Comparison of ENCODE assay signal across 22 mouse cellular contexts in the genomic region with DNA sequence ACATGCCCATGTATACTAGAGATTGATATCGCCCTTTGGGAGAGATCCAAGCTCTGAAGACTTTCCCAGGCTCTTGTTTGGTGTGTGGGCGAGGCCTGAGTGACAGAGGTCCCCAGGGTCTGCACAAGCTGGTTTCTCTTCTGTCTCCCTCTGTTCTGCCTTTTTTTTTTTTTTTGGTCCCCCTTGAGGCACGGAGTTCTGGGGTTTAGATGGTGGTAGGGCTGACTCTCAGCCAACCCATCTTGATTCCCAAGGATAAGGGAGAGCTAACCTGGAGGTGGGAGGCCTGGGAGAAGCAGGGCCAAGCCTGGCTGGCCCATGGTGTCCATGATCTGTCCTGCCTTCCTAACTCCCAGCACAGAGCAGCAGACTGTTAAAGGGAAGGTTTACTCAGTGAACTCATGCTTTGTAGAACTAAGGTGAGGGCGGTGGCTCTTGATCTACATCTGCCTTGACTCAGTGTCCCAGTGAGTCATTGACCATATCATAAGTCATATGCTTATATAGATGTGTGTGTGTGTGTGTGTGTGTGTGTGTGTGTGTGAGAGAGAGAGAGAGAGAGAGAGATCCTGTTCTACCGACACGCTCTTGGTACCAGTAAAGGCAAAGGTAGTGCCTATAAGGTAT. TPM values are rescaled to one million over a fixed set of nuclear protein-coding genes. Genes with fewer than 3 reads are reported as not detected.
DNase-seq lines count a peak whose midpoint lies in the region; ATAC-seq lines count a peak whose summit lies in the region.
"Had no signal": no experiment of that assay in that cellular context is flagged by ENCODE, and none has a peak within 500 bp of the region (broad histone marks: within the 10 kb centered on the region; RNA-seq: fewer than 3 reads in every experiment).

No protein-coding gene starts in this region.

- no peak overlapping the region for H3K4me2 ChIP-seq in intestine, embryonic 16.5 days (ENCODE audit: low read depth, low read length)
- no peak overlapping the region for H3K4me2 ChIP-seq in intestine, embryonic 15.5 days (replicated peaks)
- H3K4me2 ChIP-seq in stomach, embryonic 16.5 days (ENCODE audit: low read depth, low read length) = no peak overlapping the region
- H3K4me2 ChIP-seq: embryonic facial prominence, embryonic 12.5 days; hindbrain, embryonic 12.5 days; midbrain, embryonic 13.5 days; neural tube, embryonic 15.5 days had no signal

- H3K4me1 ChIP-seq in intestine, embryonic 16.5 days (ENCODE audit: control insufficient read depth, insufficient read depth, low read length) = peaks cover 38% of the 10 kb centered on the region
- peaks cover 35% of the 10 kb centered on the region for H3K4me1 ChIP-seq in intestine, embryonic 15.5 days (replicated peaks)
- peaks cover 36% of the 10 kb centered on the region for H3K4me1 ChIP-seq in embryonic facial prominence, embryonic 10.5 days
- H3K4me1 ChIP-seq in stomach, embryonic 16.5 days (ENCODE audit: control insufficient read depth, insufficient read depth, low read length) = peaks cover 6% of the 10 kb centered on the region; the same call in 1 of the 2 replicates
- H3K4me1 ChIP-seq: hindbrain, embryonic 12.5 days; midbrain, embryonic 13.5 days had no signal

- no peak overlapping the region for H3K9ac ChIP-seq in intestine, embryonic 16.5 days (ENCODE audit: low read depth, low read length)
- H3K9ac ChIP-seq in intestine, embryonic 15.5 days = no peak overlapping the region
- no peak overlapping the region for H3K9ac ChIP-seq in stomach, embryonic 16.5 days (ENCODE audit: low read length)
- H3K9ac ChIP-seq: embryonic facial prominence, embryonic 12.5 days; hindbrain, embryonic 12.5 days; liver, postnatal 0 days; midbrain, embryonic 13.5 days; neural tube, embryonic 15.5 days had no signal

- no peak for DNase-seq in embryonic facial prominence, embryonic 10.5 days (ENCODE audit: low spot score)
- peak; percentile 33 for DNase-seq in large intestine, adult 2 months (ENCODE audit: low read depth, low spot score)
- DNase-seq in embryo, embryonic 11 days = no peak
- no peak for DNase-seq in thymus, postnatal 10 days (ENCODE audit: low spot score in 2 of 2)
- DNase-seq: adrenal gland, postnatal 25 days; cerebellum, adult 18-20 months; gastrocnemius, postnatal 14 days; kidney, postnatal 36 days; liver, postnatal 0 days; lung, postnatal 10 days; spleen, adult 18-20 months; thymus, postnatal 14 days had no signal

- H3K27ac ChIP-seq in intestine, embryonic 16.5 days (ENCODE audit: low read length) = peak overlapping the region; percentile 38
- no peak overlapping the region for H3K27ac ChIP-seq in intestine, embryonic 15.5 days
- peak overlapping the region; percentile 71 for H3K27ac ChIP-seq in embryonic facial prominence, embryonic 10.5 days (replicated peaks)
- peak overlapping the region; percentile 55 for H3K27ac ChIP-seq in stomach, embryonic 16.5 days (ENCODE audit: low read length)
- H3K27ac ChIP-seq: embryonic facial prominence, embryonic 12.5 days; hindbrain, embryonic 12.5 days; midbrain, embryonic 13.5 days; neural tube, embryonic 15.5 days had no signal

- no peaks in the 10 kb centered on the region for H3K36me3 ChIP-seq in intestine, embryonic 16.5 days (ENCODE audit: control insufficient read depth, insufficient read depth, low read length)
- no peaks in the 10 kb centered on the region for H3K36me3 ChIP-seq in intestine, embryonic 15.5 days
- no peaks in the 10 kb centered on the region for H3K36me3 ChIP-seq in embryonic facial prominence, embryonic 10.5 days (replicated peaks)
- H3K36me3 ChIP-seq in stomach, embryonic 16.5 days (ENCODE audit: control insufficient read depth, insufficient read depth, low read length) = no peaks in the 10 kb centered on the region
- H3K36me3 ChIP-seq: embryonic facial prominence, embryonic 12.5 days; hindbrain, embryonic 12.5 days; midbrain, embryonic 13.5 days; neural tube, embryonic 15.5 days had no signal

- 75% methylated on average over 6 of the region's 6 CpGs for WGBS in intestine, embryonic 16.5 days
- WGBS in intestine, embryonic 15.5 days = 81% methylated on average over 6 of the region's 6 CpGs
- 86% methylated on average over 6 of the region's 6 CpGs for WGBS in embryonic facial prominence, embryonic 10.5 days
- 51% methylated on average over 6 of the region's 6 CpGs for WGBS in large intestine, adult 2 months
- 64% methylated on average over 6 of the region's 6 CpGs for WGBS in stomach, embryonic 16.5 days

- no peak overlapping the region for H3K4me3 ChIP-seq in intestine, embryonic 16.5 days (ENCODE audit: low read length)
- no peak overlapping the region for H3K4me3 ChIP-seq in intestine, embryonic 15.5 days (replicated peaks)
- H3K4me3 ChIP-seq in embryonic facial prominence, embryonic 10.5 days = no peak overlapping the region
- no peak overlapping the region for H3K4me3 ChIP-seq in stomach, embryonic 16.5 days (replicated peaks; ENCODE audit: low read length)
- H3K4me3 ChIP-seq: embryonic facial prominence, embryonic 12.5 days; hindbrain, embryonic 12.5 days; midbrain, embryonic 13.5 days; neural tube, embryonic 15.5 days had no signal

- H3K27me3 ChIP-seq in intestine, embryonic 16.5 days (replicated peaks; ENCODE audit: control insufficient read depth, insufficient read depth, low read length) = no peaks in the 10 kb centered on the region
- H3K27me3 ChIP-seq in intestine, embryonic 15.5 days (replicated peaks) = no peaks in the 10 kb centered on the region
- no peaks in the 10 kb centered on the region for H3K27me3 ChIP-seq in embryonic facial prominence, embryonic 10.5 days (replicated peaks; ENCODE audit: low read depth, poor library complexity, severe bottlenecking)
- H3K27me3 ChIP-seq in stomach, embryonic 16.5 days (ENCODE audit: control insufficient read depth, insufficient read depth, low read length) = no peaks in the 10 kb centered on the region
- H3K27me3 ChIP-seq: hindbrain, embryonic 12.5 days; midbrain, embryonic 13.5 days; neural tube, embryonic 15.5 days; Patski had no signal

- H3K9me3 ChIP-seq in intestine, embryonic 16.5 days (ENCODE audit: control insufficient read depth, low read length) = no peaks in the 10 kb centered on the region
- no peaks in the 10 kb centered on the region for H3K9me3 ChIP-seq in intestine, embryonic 15.5 days
- H3K9me3 ChIP-seq in embryonic facial prominence, embryonic 10.5 days = 0 out of 2 replicates have a peak, but pooled peaks cover 2% of the 10 kb centered on the region
- no peaks in the 10 kb centered on the region for H3K9me3 ChIP-seq in stomach, embryonic 16.5 days (replicated peaks; ENCODE audit: control insufficient read depth, low read length)
- H3K9me3 ChIP-seq: embryonic facial prominence, embryonic 12.5 days; hindbrain, embryonic 12.5 days; midbrain, embryonic 13.5 days; neural tube, embryonic 15.5 days had no signal

- no peak for ATAC-seq in intestine, embryonic 16.5 days
- ATAC-seq in intestine, embryonic 15.5 days = no peak
- peak; percentile 75; the same call in 1 of the 2 replicates for ATAC-seq in stomach, embryonic 16.5 days (ENCODE audit: insufficient read depth, low FRiP score)
- ATAC-seq: inflammation-experienced regulatory T-cells, adult 6 months; midbrain, embryonic 13.5 days had no signal

RNA-seq across cellular contexts. Expression of a gene that starts 32.7 kb away (rescaled TPM):
- polyA plus RNA-seq in intestine, embryonic 16.5 days (2015; fragmentation: Nextera tagmentation; extraction: Ambion mirVana) = 6.4 and 22.4 TPM in 2 replicates
- 9.3 and 22.1 TPM in 2 replicates for polyA plus RNA-seq in intestine, embryonic 15.5 days (2015; fragmentation: Nextera tagmentation; extraction: Ambion mirVana)
- not detected in 2 replicates for polyA plus RNA-seq in embryonic facial prominence, embryonic 10.5 days (2016; fragmentation: Nextera tagmentation; extraction: Ambion mirVana)
- polyA plus RNA-seq in large intestine, adult 2 months (2012; rRNA removed) = 0.07 and 0.51 TPM in 2 replicates
- polyA plus RNA-seq in stomach, embryonic 16.5 days (2015; fragmentation: Nextera tagmentation; extraction: Ambion mirVana) = 1.5 and 7.6 TPM in 2 replicates
- polyA plus RNA-seq: liver, adult 2 months had no signal

RNA-seq across cellular contexts. Expression of a gene that starts 33.6 kb away (rescaled TPM):
- 0.54 and 0.72 TPM in 2 replicates for polyA plus RNA-seq in intestine, embryonic 16.5 days (2015; fragmentation: Nextera tagmentation; extraction: Ambion mirVana)
- polyA plus RNA-seq in intestine, embryonic 15.5 days (2015; fragmentation: Nextera tagmentation; extraction: Ambion mirVana) = 0.58 and 0.89 TPM in 2 replicates
- polyA plus RNA-seq in embryonic facial prominence, embryonic 10.5 days (2016; fragmentation: Nextera tagmentation; extraction: Ambion mirVana) = 0.08 and 0.25 TPM in 2 replicates
- polyA plus RNA-seq in large intestine, adult 2 months (2012; rRNA removed) = 16.0 and 25.3 TPM in 2 replicates
- polyA plus RNA-seq in stomach, embryonic 16.5 days (2015; fragmentation: Nextera tagmentation; extraction: Ambion mirVana) = 0.34 and 0.65 TPM in 2 replicates
- polyA plus RNA-seq: liver, postnatal 0 days had no signal
